Mouse (Mus musculus) heart, postnatal 0 days (tissue): ENCODE data around the gene Lama5. TPM values are rescaled to one million over a fixed set of nuclear protein-coding genes. Genes with fewer than 3 reads are reported as not detected.

Experiments
- ATAC-seq: fragments of 200-750 bp; cut with Nextera tagmentation; 2 replicates; pipeline ENCODE4 v1.8.0; 2017; ENCODE audit warnings: low read depth, moderate number of reproducible peaks, moderate library complexity; ENCODE audit not compliant: insufficient read depth
- DNase-seq: peaks from one replicate; pipeline ENCODE4 v3.0.0-alpha.2; 2016; ENCODE audit warnings: low spot score
- H3K27ac ChIP-seq: fragments of 300-500 bp; sonication (generic); 2 replicates; pipeline ENCODE4 v1.5.1; 2014; ENCODE audit warnings: low read depth, mild to moderate bottlenecking
- H3K27me3 ChIP-seq: fragments of 300-500 bp; sonication (generic); 2 replicates; pipeline ENCODE4 v1.6.1; 2014; ENCODE audit warnings: low read length, mixed read lengths; ENCODE audit not compliant: control insufficient read depth, insufficient read depth
- H3K36me3 ChIP-seq: fragments of 300-500 bp; sonication (generic); replicated peaks from 2 replicates; pipeline ENCODE4 v1.6.1; 2014; ENCODE audit warnings: low read length, mixed read lengths; ENCODE audit not compliant: control insufficient read depth, insufficient read depth
- H3K4me1 ChIP-seq: fragments of 300-500 bp; sonication (generic); 2 replicates; pipeline ENCODE4 v1.6.1; 2014; ENCODE audit warnings: antibody characterized with exemption; ENCODE audit not compliant: control insufficient read depth, insufficient read depth
- H3K4me2 ChIP-seq: fragments of 300-500 bp; sonication (generic); 2 replicates; pipeline ENCODE4 v1.6.1; 2014; ENCODE audit warnings: low read depth, mild to moderate bottlenecking, low read length, moderate library complexity
- H3K4me3 ChIP-seq: fragments of 300-500 bp; sonication (generic); 2 replicates; pipeline ENCODE4 v1.5.1; 2014; ENCODE audit warnings: low read depth, low read length
- H3K9ac ChIP-seq: fragments of 300-500 bp; sonication (generic); replicated peaks from 2 replicates; pipeline ENCODE4 v1.6.1; 2014; ENCODE audit warnings: low read depth, low read length, mixed read lengths
- H3K9me3 ChIP-seq: fragments of 300-500 bp; sonication (generic); replicated peaks from 2 replicates; pipeline ENCODE4 v1.6.1; 2016; ENCODE audit warnings: low read length; ENCODE audit not compliant: control insufficient read depth
- CTCF ChIP-seq: IDR thresholded peaks from 2 replicates; pipeline ENCODE4 v1.5.1; 2016; ENCODE audit warnings: antibody characterized with exemption, control low read depth, low read depth
- EP300 ChIP-seq: IDR thresholded peaks from 2 replicates; pipeline ENCODE4 v1.6.1; 2016; ENCODE audit warnings: antibody characterized with exemption, low read depth
- WGBS: fragments of 180-500 bp; shearing (Covaris S2); extraction: QIAGEN DNeasy Blood & Tissue Kit; methylation state at CpG from one replicate; pipeline ENCODE4 v1.1.7; 2014; 5-methylcytosine and 5-hydroxymethylcytosine counted together
- microRNA-seq: library from miRNA; unstranded; fragments of <30 nt; microRNA quantifications from one replicate; pipeline ENCODE4, GENCODE M21; 2016
- polyA plus RNA-seq: library from polyadenylated mRNA; unstranded; fragments of >200 nt; fragmentation: Nextera tagmentation; extraction: Ambion mirVana; gene quantifications from 2 replicates; pipeline ENCODE4 v1.2.1, GENCODE M21; 2015
- total RNA-seq: library from RNA; depleted of rRNA; stranded (reverse); fragments of >200 nt; gene quantifications from 2 replicates; pipeline ENCODE4 v1.2.3, GENCODE M21; 2014; ENCODE audit warnings: low replicate concordance; rRNA removed

Gene Lama5
- total and polyA plus RNA-seq, 2 experiments from 2014 or later, result 16.9 to 95.7 TPM

DNA sequence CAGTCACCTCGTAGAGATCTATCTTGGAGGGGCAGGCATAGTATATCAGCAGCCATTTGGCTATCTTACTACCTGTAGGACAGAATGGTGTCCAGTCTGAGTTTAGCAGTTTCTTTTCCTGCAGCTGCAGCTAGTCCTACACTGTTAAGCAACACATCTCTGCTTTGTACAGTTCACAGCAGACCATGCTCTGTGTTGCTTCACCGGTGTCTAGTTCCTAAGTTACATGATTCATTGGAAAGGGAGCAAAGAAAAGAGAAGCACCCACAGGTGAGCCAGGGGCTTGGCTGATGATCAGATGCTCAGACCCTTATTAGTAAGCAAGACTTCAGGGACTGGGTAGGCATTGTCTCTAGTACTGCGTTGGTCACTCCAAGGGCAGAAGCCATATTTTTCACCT is 91.7 kb downstream of the Lama5 start:
- Histone ChIP-seq H3K27ac (no peak overlapping the region), H3K9me3 (no peaks in the 10 kb centered on the region), H3K4me1 (peaks cover 5% of the 10 kb centered on the region; the same call in 1 of the 2 replicates), H3K4me2 (no peak overlapping the region), H3K36me3 (peaks cover 17% of the 10 kb centered on the region), H3K9ac (no peak overlapping the region), H3K27me3 (no peaks in the 10 kb centered on the region), H3K4me3 (no peak overlapping the region)
- TF ChIP-seq EP300 (no peak), CTCF (no peak)
- WGBS, result 76% methylated on average over 3 of the region's 3 CpGs
- DNase-seq (no peak), ATAC-seq (no peak)

- no peaks in the 10 kb centered on the region for H3K9me3 ChIP-seq
- TF ChIP-seq EP300 (no peak), CTCF (no peak)
- 61% methylated on average over 4 of the region's 4 CpGs for WGBS
- peaks cover 10% of the 10 kb centered on the region for H3K36me3 ChIP-seq
- DNase-seq, result no peak
- ATAC-seq, result no peak
- peaks cover 5% of the 10 kb centered on the region; the same call in 1 of the 2 replicates for H3K4me1 ChIP-seq
- H3K4me3 ChIP-seq, result no peak overlapping the region
- H3K9ac ChIP-seq, result no peak overlapping the region
- no peak overlapping the region for H3K4me2 ChIP-seq
- no peaks in the 10 kb centered on the region for H3K27me3 ChIP-seq
- H3K27ac ChIP-seq, result no peak overlapping the region
Measured at GRCm38 (mm10) chr2:180133231-180133630, 92.4 kb downstream of the Lama5 start.

GRCm38 (mm10) chr2:180127675-180128074 is 98.0 kb downstream of the Lama5 start:
- 50% methylated on average over 1 of the region's 1 CpGs for WGBS
- H3K36me3 ChIP-seq, result peaks cover 3% of the 10 kb centered on the region; the same call in 1 of the 2 replicates
- H3K4me3 ChIP-seq, result no peak overlapping the region
- H3K27ac ChIP-seq, result no peak overlapping the region
- ATAC-seq, result no peak
- no peak overlapping the region for H3K4me2 ChIP-seq
- peaks cover 12% of the 10 kb centered on the region; the same call in 1 of the 2 replicates for H3K4me1 ChIP-seq
- no peak for TF ChIP-seq EP300
- TF ChIP-seq CTCF, result no peak
- H3K27me3 ChIP-seq, result no peaks in the 10 kb centered on the region
- H3K9me3 ChIP-seq, result no peaks in the 10 kb centered on the region
- DNase-seq, result no peak
- H3K9ac ChIP-seq, result no peak overlapping the region

Small RNA genes within 50 kb of the gene (microRNA-seq; reads per million reads assigned to microRNA genes)
- gene Mir3091, result not detected
- gene Mir7005, result not detected

Other genes starting within 250 kb of the Lama5 start
- gene Taf4, start 249.2 kb downstream of the Lama5 start, total RNA-seq, result 4.4 and 5.9 TPM in 2 replicates
- gene Taf4, start 249.2 kb downstream of the Lama5 start, polyA plus RNA-seq, result 1.8 TPM in 2 replicates
- 32.5 and 36.0 TPM in 2 replicates for gene Lsm14b, start 200.9 kb downstream of the Lama5 start, total RNA-seq
- gene Lsm14b, start 200.9 kb downstream of the Lama5 start, polyA plus RNA-seq, result 5.7 and 6.1 TPM in 2 replicates
- 163 and 234 TPM in 2 replicates for gene Psma7, start 183.4 kb downstream of the Lama5 start, total RNA-seq
- 457 and 460 TPM in 2 replicates for gene Psma7, start 183.4 kb downstream of the Lama5 start, polyA plus RNA-seq
- gene Ss18l1, start 183.3 kb downstream of the Lama5 start, total RNA-seq, result 3.3 and 5.3 TPM in 2 replicates
- 2.2 and 2.3 TPM in 2 replicates for gene Ss18l1, start 183.3 kb downstream of the Lama5 start, polyA plus RNA-seq
- 15.7 and 33.9 TPM in 2 replicates for gene Mtg2, start 155.3 kb downstream of the Lama5 start, total RNA-seq
- 21.3 and 22.9 TPM in 2 replicates for gene Mtg2, start 155.3 kb downstream of the Lama5 start, polyA plus RNA-seq
- not detected in 2 replicates for gene Hrh3, start 121.4 kb downstream of the Lama5 start, total RNA-seq
- gene Hrh3, start 121.4 kb downstream of the Lama5 start, polyA plus RNA-seq, result not detected in 2 replicates
- gene Osbpl2, start 106.6 kb downstream of the Lama5 start, total RNA-seq, result 22.0 and 30.2 TPM in 2 replicates
- 32.4 and 34.4 TPM in 2 replicates for gene Osbpl2, start 106.6 kb downstream of the Lama5 start, polyA plus RNA-seq
- 74.5 and 115 TPM in 2 replicates for gene Adrm1, start 54.4 kb downstream of the Lama5 start, total RNA-seq
- gene Adrm1, start 54.4 kb downstream of the Lama5 start, polyA plus RNA-seq, result 130 and 156 TPM in 2 replicates
- gene Rps21, start 31.5 kb upstream of the Lama5 start, total RNA-seq, result 706 and 957 TPM in 2 replicates
- gene Rps21, start 31.5 kb upstream of the Lama5 start, polyA plus RNA-seq, result 356 and 378 TPM in 2 replicates
- 14.6 and 15.3 TPM in 2 replicates for gene Cables2, start 47.6 kb upstream of the Lama5 start, total RNA-seq
- gene Cables2, start 47.6 kb upstream of the Lama5 start, polyA plus RNA-seq, result 6.2 and 6.5 TPM in 2 replicates
- gene Rbbp8nl, start 64.0 kb upstream of the Lama5 start, total RNA-seq, result not detected in 2 replicates
- gene Rbbp8nl, start 64.0 kb upstream of the Lama5 start, polyA plus RNA-seq, result not detected in 2 replicates
- gene Gata5, start 108.8 kb upstream of the Lama5 start, total RNA-seq, result 2.7 and 5.7 TPM in 2 replicates
- 1.2 and 1.8 TPM in 2 replicates for gene Gata5, start 108.8 kb upstream of the Lama5 start, polyA plus RNA-seq
- 0.50 TPM in 1 of 2 replicates, not detected in the other for gene Slco4a1, start 230.4 kb upstream of the Lama5 start, total RNA-seq
- not detected in 2 replicates for gene Slco4a1, start 230.4 kb upstream of the Lama5 start, polyA plus RNA-seq